Mouse (Mus musculus) lung, postnatal 10 days (tissue): Measurements from ENCODE around the gene Gmip.

ENCODE experiments used
- DNase-seq: peaks from one replicate; pipeline ENCODE4 v3.0.0; 2021

The Gmip gene

GRCm38 (mm10) chr8:69805086-69805485 is 3.4 kb upstream of the Gmip start:
- DNase-seq = no peak

- no peak for DNase-seq
These were observed 3.0 kb upstream of the Gmip start for GRCm38 (mm10) chr8:69805491-69805890.

- DNase-seq = no peak
These were observed 1.2 kb upstream of the Gmip start for GRCm38 (mm10) chr8:69807236-69807635.

GRCm38 (mm10) chr8:69808864-69809403 is 455 bp downstream of the Gmip start:
- peak; percentile 35 for DNase-seq

GRCm38 (mm10) chr8:69809820-69810219 is 1.3 kb downstream of the Gmip start:
- no peak for DNase-seq

- DNase-seq = no peak
These were observed 6.4 kb downstream of the Gmip start for GRCm38 (mm10) chr8:69814881-69815280.

GRCm38 (mm10) chr8:69815396-69815795 is 6.9 kb downstream of the Gmip start:
- DNase-seq = no peak

- no peak for DNase-seq
These were observed 12.0 kb downstream of the Gmip start for GRCm38 (mm10) chr8:69820466-69820865.

- peak; percentile 42 for DNase-seq
These were observed 13.5 kb downstream of the Gmip start for GRCm38 (mm10) chr8:69821971-69822385.

- DNase-seq = peak; percentile 69
These were observed 14.1 kb downstream of the Gmip start, which contains the start of gene Lpar2 for GRCm38 (mm10) chr8:69822386-69823191. TSS of gene Lpar2 (plus strand) at chr8:69822429.

- no peak for DNase-seq
These were observed 17.9 kb downstream of the Gmip start for GRCm38 (mm10) chr8:69826371-69826770.

- peak; percentile 90 for DNase-seq
These were observed 23.9 kb downstream of the Gmip start, which contains the start of gene Pbx4 for GRCm38 (mm10) chr8:69832298-69832853. TSS of gene Pbx4 (plus strand) at chr8:69832491.

- no peak for DNase-seq
These were observed 28.7 kb downstream of the Gmip start for GRCm38 (mm10) chr8:69837057-69837682.

GRCm38 (mm10) chr8:69847167-69848065 is 38.9 kb downstream of the Gmip start:
- no peak for DNase-seq

- peak; percentile 64 for DNase-seq
These were observed 40.5 kb downstream of the Gmip start for GRCm38 (mm10) chr8:69848951-69849350.

- no peak for DNase-seq
These were observed 41.4 kb downstream of the Gmip start for GRCm38 (mm10) chr8:69849899-69850298.

- no peak for DNase-seq
These were observed 42.5 kb downstream of the Gmip start for GRCm38 (mm10) chr8:69850926-69851506.

- no peak for DNase-seq
These were observed 45.4 kb downstream of the Gmip start for GRCm38 (mm10) chr8:69853869-69854268.

- no peak for DNase-seq
These were observed 52.3 kb downstream of the Gmip start for GRCm38 (mm10) chr8:69860807-69861206.

GRCm38 (mm10) chr8:69861251-69861650 is 52.8 kb downstream of the Gmip start:
- no peak for DNase-seq

GRCm38 (mm10) chr8:69863387-69864020 is 55.0 kb downstream of the Gmip start:
- DNase-seq = no peak

- DNase-seq = no peak
These were observed 55.7 kb downstream of the Gmip start for GRCm38 (mm10) chr8:69864180-69864579.
